Mouse (Mus musculus) MN1 (cell line): ENCODE measurements around the gene Carns1.

Source experiments
- DNase-seq: peaks from one replicate; pipeline ENCODE4 v3.0.0-alpha.2; 2016; ENCODE audit warnings: low spot score

Gene Carns1

DNA sequence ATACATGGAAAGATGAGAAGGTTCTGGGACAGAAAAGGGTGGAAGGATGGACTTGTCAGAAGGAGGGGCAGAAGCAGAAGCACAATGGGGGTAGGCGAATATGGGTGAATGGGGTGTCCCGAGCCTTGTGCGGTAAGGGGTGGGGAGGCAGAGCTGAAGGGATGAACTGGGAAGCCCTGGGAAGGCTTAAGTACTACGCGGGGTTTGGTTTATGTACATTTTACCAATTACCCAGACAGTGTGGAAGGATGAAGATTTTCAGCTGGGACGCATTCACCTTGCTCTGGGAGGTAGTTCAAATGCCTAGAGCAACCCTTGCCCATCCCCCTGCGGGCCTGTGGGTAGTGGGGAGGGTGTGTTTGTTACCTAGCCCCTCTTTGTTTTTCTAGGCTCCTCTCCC is 26.9 kb upstream of the Carns1 start:
- no peak for DNase-seq

GRCm38 (mm10) chr19:4201291-4201909 is 26.1 kb upstream of the Carns1 start, which contains the start of gene Rad9a:
TSS of gene Rad9a (minus strand) at chr19:4201662.
- peak; percentile 92 for DNase-seq

- DNase-seq = no peak
These were observed 21.9 kb upstream of the Carns1 start for GRCm38 (mm10) chr19:4197180-4197579.

DNA sequence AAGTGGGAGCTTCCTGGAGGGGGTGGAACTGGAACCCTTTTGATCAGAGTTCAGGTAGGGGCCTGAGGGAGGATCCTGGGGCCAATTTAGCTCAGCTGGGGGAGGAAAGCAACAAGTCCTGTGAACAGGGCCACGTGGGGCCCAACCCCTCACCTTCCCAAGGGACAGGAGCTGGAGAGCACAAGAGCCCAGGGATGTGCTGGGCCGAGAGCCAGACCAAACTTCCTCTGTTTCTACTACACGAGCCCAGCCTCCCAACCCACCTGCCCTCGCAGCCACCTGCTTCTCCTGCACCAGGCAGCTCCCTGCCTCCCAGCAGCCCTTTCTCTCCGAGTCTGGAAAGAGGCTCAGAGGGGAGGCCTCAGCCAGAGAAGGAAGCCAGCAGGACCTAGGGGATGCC is 21.3 kb upstream of the Carns1 start:
- peak; percentile 71 for DNase-seq

DNA sequence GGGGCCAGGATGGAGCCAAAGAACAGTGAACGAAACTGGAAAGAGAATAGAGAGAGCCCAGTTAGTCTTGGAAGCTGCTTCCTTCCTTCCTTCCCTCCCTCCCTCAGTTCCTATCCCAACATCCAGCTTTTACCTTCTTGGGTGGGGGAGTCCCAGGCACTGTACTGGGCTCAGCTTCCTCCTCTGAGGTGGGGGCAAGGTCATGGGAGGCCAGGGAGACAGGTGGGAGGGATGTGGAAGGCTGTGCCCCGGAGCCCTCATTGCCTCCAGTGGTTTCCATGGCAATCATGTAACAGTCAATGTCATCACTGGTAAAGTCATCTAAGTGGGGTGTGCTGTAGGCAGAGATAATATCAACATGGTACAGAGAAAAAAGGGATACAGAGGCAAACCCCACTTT is 20.8 kb upstream of the Carns1 start:
- DNase-seq = no peak

DNA sequence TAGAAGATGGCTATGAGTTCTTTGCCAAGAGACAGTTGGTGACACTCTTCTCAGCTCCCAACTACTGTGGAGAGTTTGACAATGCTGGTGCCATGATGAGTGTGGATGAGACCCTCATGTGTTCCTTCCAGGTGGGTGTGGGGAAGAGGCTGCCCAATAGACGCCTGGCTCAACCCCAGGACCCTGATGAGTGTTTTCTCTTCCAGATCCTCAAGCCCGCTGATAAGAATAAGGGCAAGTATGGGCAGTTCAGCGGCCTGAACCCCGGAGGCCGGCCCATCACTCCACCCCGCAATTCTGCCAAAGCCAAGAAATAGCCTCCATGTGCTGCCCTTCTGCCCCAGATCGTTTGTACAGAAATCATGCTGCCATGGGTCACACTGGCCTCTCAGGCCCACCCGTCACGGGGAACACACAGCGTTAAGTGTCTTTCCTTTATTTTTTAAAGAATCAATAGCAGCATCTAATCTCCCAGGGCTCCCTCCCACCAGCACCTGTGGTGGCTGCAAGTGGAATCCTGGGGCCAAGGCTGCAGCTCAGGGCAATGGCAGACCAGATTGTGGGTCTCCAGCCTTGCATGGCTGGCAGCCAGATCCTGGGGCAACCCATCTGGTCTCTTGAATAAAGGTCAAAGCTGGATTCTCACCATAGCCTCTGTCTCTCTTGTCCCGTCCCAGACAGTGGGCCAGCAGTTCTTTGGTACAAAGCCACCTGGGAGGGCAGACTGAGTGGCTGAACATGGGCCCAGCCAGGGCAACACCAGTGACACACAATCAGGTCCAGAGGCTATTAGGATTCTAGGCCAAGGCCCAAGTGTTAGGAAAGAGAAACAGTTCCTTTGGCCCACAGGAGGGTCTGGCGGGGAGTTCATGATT is 19.7 kb upstream of the Carns1 start:
- DNase-seq = no peak

DNA sequence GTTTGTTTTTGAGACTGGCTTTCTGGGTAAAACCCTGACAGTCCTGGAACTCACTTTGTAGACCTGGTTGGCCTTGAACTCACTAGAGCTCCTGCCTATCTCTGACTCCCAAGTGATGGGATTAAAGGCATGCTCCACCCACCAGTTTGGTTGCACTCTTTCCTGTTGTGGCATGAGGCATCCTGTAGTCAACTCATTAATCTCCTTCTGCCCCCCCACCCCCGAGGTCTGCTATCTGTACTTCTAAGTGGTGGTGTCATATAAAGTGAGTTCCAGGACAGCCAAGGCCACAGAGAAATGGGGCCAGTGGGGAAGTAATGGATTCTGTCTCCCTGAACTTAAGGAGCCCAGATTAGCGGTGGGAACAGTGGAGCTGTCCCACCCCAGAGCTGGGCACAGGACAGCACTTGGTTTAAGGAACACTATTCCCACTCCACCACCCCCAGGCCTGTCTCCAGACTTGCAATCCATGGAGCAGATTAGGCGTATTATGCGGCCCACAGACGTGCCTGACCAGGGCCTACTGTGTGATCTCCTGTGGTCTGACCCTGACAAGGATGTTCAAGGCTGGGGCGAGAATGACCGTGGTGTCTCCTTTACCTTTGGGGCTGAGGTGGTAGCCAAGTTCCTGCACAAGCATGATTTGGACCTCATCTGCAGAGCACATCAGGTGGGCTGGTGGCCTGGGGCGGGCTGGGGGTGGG is 18.9 kb upstream of the Carns1 start:
- no peak for DNase-seq

- DNase-seq = no peak
These were observed 17.9 kb upstream of the Carns1 start for GRCm38 (mm10) chr19:4193129-4193528.

GRCm38 (mm10) chr19:4192251-4192985 is 17.1 kb upstream of the Carns1 start:
- DNase-seq = peak; percentile 57

DNA sequence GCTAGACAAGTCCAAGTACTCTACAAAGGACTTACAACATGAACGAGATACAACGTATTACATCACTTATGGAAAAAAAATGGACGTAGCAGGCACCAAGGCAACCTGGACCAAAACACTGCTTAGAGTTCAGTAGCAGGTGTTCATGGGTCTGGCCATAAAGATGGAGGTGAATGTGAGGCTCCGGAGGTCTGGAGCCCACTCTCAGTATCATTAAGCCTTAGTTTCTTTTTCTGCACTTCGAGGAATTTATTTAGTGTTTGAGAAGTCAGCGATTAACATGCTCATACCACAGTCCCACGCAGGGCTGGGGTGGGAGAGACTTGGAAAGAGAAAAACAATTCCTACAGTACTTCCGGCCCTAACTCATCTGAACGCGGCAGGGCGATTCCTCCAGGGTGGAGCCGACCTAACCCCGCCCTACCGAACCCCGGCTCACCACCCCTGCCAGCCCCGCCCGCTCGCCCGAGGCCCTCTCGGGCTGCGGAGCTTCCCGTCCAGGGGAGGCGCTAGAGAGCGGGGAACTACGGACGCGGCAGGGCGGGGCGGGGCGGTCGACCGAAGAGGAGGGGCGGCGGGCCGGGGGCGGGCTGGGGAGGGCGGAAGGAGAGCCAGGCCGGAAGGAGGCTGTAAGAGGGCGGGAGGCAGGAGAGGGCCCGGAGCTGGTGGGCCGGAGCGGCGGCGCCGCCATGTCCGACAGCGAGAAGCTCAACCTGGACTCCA is 16.4 kb upstream of the Carns1 start, which contains the start of gene Ppp1ca:
TSS of gene Ppp1ca (plus strand) at position 538 of the 723 bp plus-strand sequence.
- DNase-seq = peak; percentile 94

- DNase-seq = no peak
These were observed 15.6 kb upstream of the Carns1 start, which contains the start of gene Tbc1d10c for GRCm38 (mm10) chr19:4190831-4191334. TSS of gene Tbc1d10c (minus strand) at chr19:4191284.

DNA sequence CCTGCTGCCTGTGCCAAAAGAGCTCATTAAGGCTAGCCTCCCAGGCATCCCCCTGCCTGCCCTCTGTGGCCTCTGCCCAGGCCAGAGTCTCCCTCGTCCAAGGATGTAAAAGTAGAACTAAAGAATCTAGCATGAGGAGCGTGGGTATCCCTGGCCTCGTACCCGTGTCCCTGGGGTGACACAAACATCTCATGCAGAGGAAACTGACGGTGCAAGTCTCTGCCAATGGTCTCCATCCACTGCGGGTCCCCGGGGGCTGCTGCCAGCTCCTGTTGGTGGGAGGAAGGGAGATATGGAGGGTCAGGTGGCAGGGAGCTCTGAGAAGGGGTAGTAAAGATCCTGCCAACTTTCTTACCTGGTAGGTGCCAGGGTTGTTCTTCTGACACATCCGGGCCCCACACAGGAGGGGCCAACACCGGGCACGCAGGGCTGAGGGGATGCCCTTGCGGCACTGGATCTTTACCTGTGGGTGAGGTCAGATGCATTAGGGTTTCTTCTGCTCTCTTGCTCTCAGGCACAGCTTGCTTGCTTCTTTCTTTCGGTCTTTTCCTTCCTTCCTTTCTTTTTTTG is 13.9 kb upstream of the Carns1 start:
- no peak for DNase-seq

DNA sequence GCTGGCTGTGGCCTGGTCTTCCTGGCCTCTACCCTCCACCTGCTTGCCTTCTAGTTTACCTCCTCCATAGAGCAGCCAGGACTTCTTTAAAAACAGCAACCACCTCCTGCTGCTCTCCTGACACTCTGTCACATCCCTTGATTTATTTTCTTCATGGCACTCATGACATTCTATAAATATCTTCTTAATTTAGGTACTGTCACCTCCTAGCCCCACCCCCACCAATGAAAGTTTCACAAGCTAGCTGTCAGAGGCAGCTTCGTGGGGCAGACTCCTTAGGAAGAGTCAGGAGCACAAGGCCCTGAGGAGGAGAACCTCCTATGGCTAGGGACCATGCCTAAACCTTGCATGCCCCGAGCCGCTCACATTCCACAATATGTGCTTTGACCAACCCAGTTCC is 12.0 kb upstream of the Carns1 start:
- no peak for DNase-seq

DNA sequence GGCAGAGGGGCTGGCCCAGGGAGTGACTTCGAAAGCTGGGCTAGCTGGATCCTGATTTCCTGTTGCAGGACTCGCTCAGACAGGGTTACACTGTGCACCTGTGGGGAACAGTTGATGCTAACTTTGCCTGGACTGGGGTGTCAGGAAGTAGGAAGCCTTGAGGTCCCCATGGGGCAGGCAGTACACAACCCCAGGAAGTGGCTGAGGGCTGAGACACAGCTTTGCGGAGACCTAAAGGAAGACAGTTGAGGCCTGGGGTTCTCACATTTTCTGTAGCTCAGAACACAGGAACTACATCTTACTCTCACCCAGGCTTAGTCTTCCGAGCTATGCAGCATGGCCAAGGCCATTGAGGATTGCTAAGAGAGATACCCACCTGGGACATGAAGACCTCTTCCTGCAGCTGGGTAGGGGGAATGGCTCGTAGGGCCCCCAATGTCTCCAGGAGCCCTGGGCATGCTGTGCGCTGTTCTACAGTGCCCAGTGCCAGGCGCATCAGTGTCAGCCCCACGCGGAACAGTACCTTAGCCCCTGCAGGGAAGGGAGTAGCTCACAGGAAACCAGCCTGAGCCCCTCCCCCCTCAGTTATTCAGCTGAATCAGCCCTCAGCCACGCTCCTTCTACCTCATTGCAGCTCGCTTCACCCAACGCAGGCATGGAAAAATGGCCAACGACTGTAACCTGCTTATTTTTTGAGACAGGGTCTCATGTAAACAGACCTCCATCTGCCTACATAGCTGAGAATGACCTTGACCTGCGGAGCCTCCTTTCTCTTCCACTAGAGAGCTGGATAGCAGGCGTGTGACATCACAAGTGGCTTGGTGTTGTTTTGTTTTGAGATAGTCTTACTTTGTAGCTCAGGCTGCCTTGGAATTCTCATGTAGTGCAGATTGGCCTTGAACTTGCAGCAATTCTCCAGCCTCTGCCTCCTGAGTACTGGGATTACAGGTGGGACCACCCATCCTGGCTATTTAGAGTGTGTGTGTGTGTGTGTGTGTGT is 10.0 kb upstream of the Carns1 start:
- no peak for DNase-seq

DNA sequence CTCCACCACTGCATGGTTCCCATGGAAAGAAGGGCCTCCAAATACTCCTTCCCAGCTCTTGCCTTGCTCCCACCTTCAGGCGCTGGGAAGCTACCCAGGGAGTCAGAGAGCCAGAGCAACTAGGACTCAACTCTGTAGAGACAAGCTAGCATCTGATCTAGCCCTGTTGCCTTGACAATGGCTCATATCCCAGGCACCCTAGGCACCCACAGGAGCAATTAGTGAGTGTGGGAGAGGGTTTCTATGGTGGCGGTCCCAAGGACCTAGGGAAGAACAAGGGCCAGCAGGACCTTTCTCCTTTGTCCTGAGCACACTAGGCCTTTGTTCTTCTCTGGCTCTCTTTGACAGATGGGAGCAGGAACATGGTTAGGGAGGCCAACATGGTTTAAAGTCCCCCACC is 8.4 kb upstream of the Carns1 start:
- DNase-seq = no peak

DNA sequence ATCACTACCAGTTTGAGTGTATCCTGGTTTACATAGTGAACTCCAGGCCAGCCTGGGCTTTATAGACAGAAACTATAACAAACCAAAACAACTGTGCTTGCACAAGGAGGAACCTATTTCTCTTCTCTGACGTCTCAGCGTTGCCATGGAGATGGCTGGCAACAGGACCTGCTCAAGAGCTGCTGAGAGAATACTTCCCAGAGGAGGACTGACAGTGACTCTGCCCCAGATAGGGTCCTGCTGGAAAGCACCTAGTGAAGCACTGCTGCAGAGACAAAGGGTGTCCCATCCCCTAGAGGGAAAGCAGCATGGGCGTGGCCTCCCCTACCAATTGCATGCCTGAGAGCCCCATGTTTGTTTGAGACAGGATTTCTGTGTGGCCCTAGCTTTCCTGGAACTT is 6.6 kb upstream of the Carns1 start:
- DNase-seq = peak; percentile 58

DNA sequence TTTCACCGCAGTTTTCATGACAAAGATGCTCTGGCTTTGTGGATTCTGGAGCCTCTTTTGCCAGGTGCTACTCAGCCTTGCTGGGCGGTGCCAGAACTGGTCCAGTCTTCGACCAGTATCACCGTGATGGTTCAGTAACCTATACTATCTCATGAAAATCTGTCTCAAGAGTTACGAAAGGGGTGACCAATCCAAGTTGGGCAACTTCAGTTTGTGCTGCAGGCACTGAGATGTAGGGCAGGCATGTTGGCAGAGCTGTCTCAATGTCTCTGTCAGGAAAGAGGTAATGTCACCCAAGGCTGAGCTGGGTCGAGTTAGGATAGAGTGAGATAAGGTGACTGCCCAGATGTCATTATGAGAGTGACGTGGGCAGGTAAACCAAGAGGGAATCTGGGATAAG is 5.1 kb upstream of the Carns1 start:
- no peak for DNase-seq

- no peak for DNase-seq
These were observed 2.4 kb downstream of the Carns1 start for GRCm38 (mm10) chr19:4172925-4173324.
